ENCODE assay signal across 9 mouse cellular contexts in genomic region chr17:6172926-6173690, GRCm38 (mm10).
DNase-seq lines count a peak whose midpoint lies in the region; ATAC-seq lines count a peak whose summit lies in the region.
"Had no signal": no experiment of that assay in that cellular context is flagged by ENCODE, and none has a peak within 500 bp of the region (broad histone marks: within the 10 kb centered on the region; RNA-seq: fewer than 3 reads in every experiment).

No protein-coding gene starts in this region.

- no peaks in the 10 kb centered on the region for H3K9me3 ChIP-seq in liver, embryonic 13.5 days (replicated peaks)
- peaks cover 2% of the 10 kb centered on the region; the same call in 1 of the 2 replicates for H3K9me3 ChIP-seq in stomach, embryonic 16.5 days (replicated peaks; ENCODE audit: control insufficient read depth, low read length)

- peak; percentile 60 for ATAC-seq in liver, embryonic 13.5 days (ENCODE audit: low read depth)
- ATAC-seq in stomach, embryonic 16.5 days (ENCODE audit: insufficient read depth, low FRiP score): peak; percentile 82

- H3K27ac ChIP-seq in liver, embryonic 13.5 days: no peak overlapping the region
- H3K27ac ChIP-seq in stomach, embryonic 16.5 days (ENCODE audit: low read length): peak overlapping the region; percentile 62

- no peaks in the 10 kb centered on the region for H3K27me3 ChIP-seq in liver, embryonic 13.5 days
- no peaks in the 10 kb centered on the region for H3K27me3 ChIP-seq in stomach, embryonic 16.5 days (ENCODE audit: control insufficient read depth, insufficient read depth, low read length)

- H3K9ac ChIP-seq in liver, embryonic 13.5 days: no peak overlapping the region
- H3K9ac ChIP-seq in stomach, embryonic 16.5 days (ENCODE audit: low read length): no peak overlapping the region

- H3K4me1 ChIP-seq in liver, embryonic 13.5 days (replicated peaks): peaks cover 10% of the 10 kb centered on the region
- peaks cover 12% of the 10 kb centered on the region for H3K4me1 ChIP-seq in stomach, embryonic 16.5 days (ENCODE audit: control insufficient read depth, insufficient read depth, low read length)

- H3K4me2 ChIP-seq in liver, embryonic 13.5 days: no peak overlapping the region
- H3K4me2 ChIP-seq in stomach, embryonic 16.5 days (ENCODE audit: low read depth, low read length): no peak overlapping the region

- DNase-seq in right cerebral cortex, adult 2 months (ENCODE audit: low spot score in 2 of 2): peak; percentile 37 to 43
- no peak for DNase-seq in right cerebral cortex, postnatal 25 days
- peak; percentile 58 for DNase-seq in adrenal gland, postnatal 10 days
- peak; percentile 73 to 88 for DNase-seq in heart, adult 18-20 months
- peak; percentile 35 for DNase-seq in kidney, adult 18-20 months
- peak; percentile 2 for DNase-seq in liver, embryonic 13.5 days
- no peak for DNase-seq in testis, postnatal 14 days (ENCODE audit: low spot score)

- H3K4me3 ChIP-seq in liver, embryonic 13.5 days (replicated peaks): no peak overlapping the region
- H3K4me3 ChIP-seq in stomach, embryonic 16.5 days (replicated peaks; ENCODE audit: low read length): no peak overlapping the region
- H3K4me3 ChIP-seq: erythroblast, embryonic 14.5 days had no signal

- H3K36me3 ChIP-seq in liver, embryonic 13.5 days: no peaks in the 10 kb centered on the region
- H3K36me3 ChIP-seq in stomach, embryonic 16.5 days (ENCODE audit: control insufficient read depth, insufficient read depth, low read length): no peaks in the 10 kb centered on the region; the same call in none of the 2 replicates

- WGBS in liver, embryonic 13.5 days (ENCODE audit: insufficient replicate concordance): 24% methylated on average over 5 of the region's 5 CpGs
- WGBS in stomach, embryonic 16.5 days: 55% methylated on average over 5 of the region's 5 CpGs

Comparison
In these comparisons a context has a peak if more than half of its experiments do, and no peak if none do; other contexts are left out.
1. DNase-seq: peak in right cerebral cortex, adult 2 months (2 of 2), adrenal gland, postnatal 10 days (single experiment), heart, adult 18-20 months (2 of 2), kidney, adult 18-20 months (single experiment) and liver, embryonic 13.5 days (single experiment); none in right cerebral cortex, postnatal 25 days (single experiment) and testis, postnatal 14 days (single experiment).